Mouse (Mus musculus): ENCODE data around the gene Kdelr1.

- TF ChIP-seq POLR2A (IDR thresholded peaks at IDR 0.05; ENCODE audit: insufficient read depth, low read depth, low read length): peak; percentile 39; the same call in 1 of the 2 replicates
- no peak for TF ChIP-seq CTCF (IDR thresholded peaks at IDR 0.05; ENCODE audit: insufficient read depth, low read depth, low read length)
Measured at GRCm38 (mm10) chr7:45865925-45866910, 6.4 kb upstream of the Kdelr1 start.

All from olfactory bulb, adult 2 months (tissue).